Mouse (Mus musculus) kidney, embryonic 16.5 days (tissue): ENCODE results near the gene Gtpbp3. TPM values are rescaled to one million over a fixed set of nuclear protein-coding genes. Genes with fewer than 3 reads are reported as not detected.

ENCODE experiments used
- ATAC-seq: fragments of 200-750 bp; cut with Nextera tagmentation; 2 replicates; pipeline ENCODE4 v1.8.0; 2017; ENCODE audit warnings: moderate TSS enrichment; ENCODE audit not compliant: low FRiP score, low TSS enrichment
- H3K27ac ChIP-seq: fragments of 300-500 bp; sonication (generic); 2 replicates; pipeline ENCODE4 v1.5.1; 2014; ENCODE audit warnings: low read length
- H3K27me3 ChIP-seq: fragments of 300-500 bp; sonication (generic); 2 replicates; pipeline ENCODE4 v1.6.1; 2014; ENCODE audit warnings: low read length, control low read depth, mixed read lengths; ENCODE audit not compliant: insufficient read depth
- H3K36me3 ChIP-seq: fragments of 300-500 bp; sonication (generic); 2 replicates; pipeline ENCODE4 v1.6.1; 2014; ENCODE audit warnings: low read length, control low read depth, mixed read lengths; ENCODE audit not compliant: insufficient read depth
- H3K4me1 ChIP-seq: fragments of 300-500 bp; sonication (generic); 2 replicates; pipeline ENCODE4 v1.6.1; 2014; ENCODE audit warnings: low read length, control low read depth, mixed read lengths; ENCODE audit not compliant: insufficient read depth
- H3K4me2 ChIP-seq: fragments of 300-500 bp; sonication (generic); replicated peaks from 2 replicates; pipeline ENCODE4 v1.6.1; 2014; ENCODE audit warnings: low read depth, low read length
- H3K4me3 ChIP-seq: fragments of 300-500 bp; sonication (generic); 2 replicates; pipeline ENCODE4 v1.5.1; 2014; ENCODE audit warnings: mild to moderate bottlenecking, low read length
- H3K9ac ChIP-seq: fragments of 300-500 bp; sonication (generic); replicated peaks from 2 replicates; pipeline ENCODE4 v1.6.1; 2014; ENCODE audit warnings: low read length
- H3K9me3 ChIP-seq: fragments of 300-500 bp; sonication (generic); 2 replicates; pipeline ENCODE4 v1.6.1; 2016; ENCODE audit warnings: low read length, control low read depth
- WGBS: fragments of 180-500 bp; shearing (Covaris S2); extraction: QIAGEN DNeasy Blood & Tissue Kit; methylation state at CpG from one replicate; pipeline ENCODE4 v1.1.7; 2014; 5-methylcytosine and 5-hydroxymethylcytosine counted together
- polyA plus RNA-seq: library from polyadenylated mRNA; unstranded; fragments of >200 nt; fragmentation: Nextera tagmentation; extraction: Ambion mirVana; gene quantifications from 2 replicates; pipeline ENCODE4 v1.2.1, GENCODE M21; 2015

The Gtpbp3 gene
- polyA plus RNA-seq, 1 experiment from 2014 or later = 22.2 TPM

- Histone ChIP-seq H3K27me3 (no peaks in the 10 kb centered on the region), H3K9me3 (no peaks in the 10 kb centered on the region), H3K4me2 (no peak overlapping the region), H3K4me1 (peaks cover 25% of the 10 kb centered on the region), H3K36me3 (peaks cover 13% of the 10 kb centered on the region; the same call in 1 of the 2 replicates), H3K27ac (no peak overlapping the region), H3K9ac (no peak overlapping the region), H3K4me3 (no peak overlapping the region)
- WGBS = 89% methylated on average over 44 of the region's 47 CpGs
- no peak for ATAC-seq
Observed at GRCm38 (mm10) chr8:71461152-71461840, 26.6 kb upstream of the Gtpbp3 start.

GRCm38 (mm10) chr8:71462191-71462590, 25.7 kb upstream of the Gtpbp3 start:
- Histone ChIP-seq H3K4me3 (peak overlapping the region; percentile 82; the same call in 1 of the 2 replicates), H3K27me3 (no peaks in the 10 kb centered on the region), H3K36me3 (peaks cover 13% of the 10 kb centered on the region; the same call in 1 of the 2 replicates), H3K27ac (no peak overlapping the region), H3K4me2 (peak overlapping the region; percentile 83), H3K9ac (no peak overlapping the region; the same call in 1 of the 2 replicates), H3K4me1 (peaks cover 25% of the 10 kb centered on the region), H3K9me3 (no peaks in the 10 kb centered on the region)
- 76% methylated on average over 4 of the region's 4 CpGs for WGBS
- ATAC-seq = no peak

DNA sequence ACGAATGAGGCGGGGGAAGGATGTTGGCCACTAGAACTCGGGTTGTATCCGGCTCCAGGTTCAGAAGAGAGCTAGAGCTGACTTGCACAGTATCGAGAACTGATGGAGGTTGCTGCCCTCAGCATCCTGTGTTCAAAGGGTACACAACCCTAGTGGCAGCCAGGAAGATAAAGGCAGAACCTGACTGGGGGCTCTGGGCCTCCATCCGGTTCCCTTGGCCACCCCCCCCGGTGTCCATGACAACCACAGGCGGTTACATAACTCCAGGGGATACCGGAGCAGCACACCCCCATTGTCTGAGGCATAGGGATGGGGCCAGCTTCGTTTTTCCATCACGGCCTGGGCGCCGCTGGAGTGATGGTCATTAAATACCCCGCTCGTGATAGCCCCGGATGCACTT, 25.1 kb upstream of the Gtpbp3 start:
- Histone ChIP-seq H3K27me3 (no peaks in the 10 kb centered on the region), H3K4me2 (peak overlapping the region; percentile 83), H3K36me3 (peaks cover 13% of the 10 kb centered on the region; the same call in 1 of the 2 replicates), H3K27ac (no peak overlapping the region), H3K9me3 (no peaks in the 10 kb centered on the region), H3K9ac (peak overlapping the region; percentile 82), H3K4me3 (peak overlapping the region; percentile 82), H3K4me1 (peaks cover 25% of the 10 kb centered on the region)
- no peak for ATAC-seq
- WGBS = 4% methylated on average over 16 of the region's 16 CpGs

GRCm38 (mm10) chr8:71463188-71464033, 24.5 kb upstream of the Gtpbp3 start, which contains the start of gene Abhd8:
Gene Abhd8 (minus strand): TSS chr8:71463655.
- H3K27ac ChIP-seq = peak within 1 kb of the TSS; percentile 89
- ATAC-seq = peak; percentile 83
- H3K4me3 ChIP-seq = peak within 1 kb of the TSS; percentile 82
- H3K9me3 ChIP-seq = no peaks in the 10 kb centered on the region
- peaks cover 13% of the 10 kb centered on the region; the same call in 1 of the 2 replicates for H3K36me3 ChIP-seq
- peak within 1 kb of the TSS; percentile 83 for H3K4me2 ChIP-seq
- peak within 1 kb of the TSS; percentile 82 for H3K9ac ChIP-seq
- WGBS = under 1% methylated on average over 55 of the region's 55 CpGs
- H3K27me3 ChIP-seq = no peaks in the 10 kb centered on the region
- H3K4me1 ChIP-seq = peaks cover 25% of the 10 kb centered on the region

DNA sequence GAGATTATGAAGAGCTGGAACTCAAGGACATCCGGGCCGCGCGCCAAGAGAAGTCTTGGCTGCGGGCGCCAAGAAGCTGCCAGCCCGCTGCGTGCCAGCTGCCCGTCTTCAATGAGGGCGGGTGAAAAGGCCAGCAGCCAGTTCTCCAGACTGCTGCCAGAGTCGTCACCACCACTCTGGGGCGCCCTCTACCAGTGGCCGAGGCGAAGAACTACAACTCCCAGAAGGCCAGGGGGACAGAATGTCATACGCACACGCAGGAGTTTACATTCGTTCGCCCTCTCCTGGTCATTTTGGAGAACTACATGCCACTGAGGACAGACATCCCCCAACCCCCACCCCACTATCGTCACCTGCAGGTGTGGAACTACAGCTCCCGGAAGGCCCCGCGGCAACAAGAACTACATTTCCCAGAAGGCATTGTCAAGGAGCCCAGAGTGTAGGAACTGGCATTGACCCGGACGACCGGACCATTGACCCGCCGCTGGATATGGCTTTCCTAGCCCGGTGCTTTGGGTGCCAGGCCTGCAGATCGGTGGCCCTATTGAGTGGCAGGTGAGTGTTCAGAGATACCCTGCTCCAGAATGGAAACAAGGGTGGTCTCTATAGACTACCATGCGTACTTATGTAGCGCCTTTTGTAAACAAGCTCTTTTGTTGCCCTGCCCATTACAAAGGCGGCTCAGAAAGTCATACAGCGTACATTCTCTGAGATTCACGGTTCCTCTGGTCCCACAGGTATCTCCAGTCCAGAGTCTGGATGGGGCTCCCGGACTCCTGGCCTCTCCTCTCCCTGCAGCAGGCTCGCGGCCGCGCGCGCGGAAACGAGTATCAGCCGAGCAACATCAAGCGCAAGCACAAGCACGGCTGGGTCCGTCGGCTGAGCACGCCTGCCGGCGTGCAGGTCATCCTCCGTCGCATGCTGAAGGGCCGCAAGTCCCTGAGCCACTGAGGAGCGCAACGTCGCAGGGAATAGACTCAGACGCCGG, 23.1 kb upstream of the Gtpbp3 start, which contains the start of gene Mrpl34:
Gene Mrpl34, plus strand, starts transcription at position 447 of the 988 bp plus-strand sequence.
- peak within 1 kb of the TSS; percentile 89 for H3K27ac ChIP-seq
- no peaks in the 10 kb centered on the region for H3K9me3 ChIP-seq
- peaks cover 28% of the 10 kb centered on the region for H3K4me1 ChIP-seq
- H3K9ac ChIP-seq = peak within 1 kb of the TSS; percentile 69
- under 1% methylated on average over 59 of the region's 59 CpGs for WGBS
- H3K27me3 ChIP-seq = no peaks in the 10 kb centered on the region
- peak within 1 kb of the TSS; percentile 83 for H3K4me2 ChIP-seq
- peak within 1 kb of the TSS; percentile 82 for H3K4me3 ChIP-seq
- peak; percentile 76 for ATAC-seq
- peaks cover 7% of the 10 kb centered on the region; the same call in 1 of the 2 replicates for H3K36me3 ChIP-seq

GRCm38 (mm10) chr8:71465733-71466132, 22.2 kb upstream of the Gtpbp3 start:
- Histone ChIP-seq H3K9me3 (no peaks in the 10 kb centered on the region), H3K36me3 (peaks cover 7% of the 10 kb centered on the region; the same call in 1 of the 2 replicates), H3K9ac (peak overlapping the region; percentile 69), H3K4me1 (peaks cover 35% of the 10 kb centered on the region), H3K27me3 (no peaks in the 10 kb centered on the region), H3K4me2 (peak overlapping the region; percentile 83), H3K27ac (no peak overlapping the region), H3K4me3 (peak overlapping the region; percentile 82)
- no peak for ATAC-seq
- WGBS = 75% methylated on average over 8 of the region's 8 CpGs

GRCm38 (mm10) chr8:71466198-71466597, 21.7 kb upstream of the Gtpbp3 start:
- no peak for ATAC-seq
- H3K27ac ChIP-seq = no peak overlapping the region
- H3K4me3 ChIP-seq = no peak overlapping the region
- H3K9ac ChIP-seq = no peak overlapping the region
- no peak overlapping the region for H3K4me2 ChIP-seq
- H3K9me3 ChIP-seq = no peaks in the 10 kb centered on the region
- 94% methylated on average over 5 of the region's 5 CpGs for WGBS
- no peaks in the 10 kb centered on the region for H3K27me3 ChIP-seq
- peaks cover 5% of the 10 kb centered on the region; the same call in 1 of the 2 replicates for H3K36me3 ChIP-seq
- peaks cover 35% of the 10 kb centered on the region for H3K4me1 ChIP-seq

- Histone ChIP-seq H3K9me3 (no peaks in the 10 kb centered on the region), H3K4me1 (peaks cover 34% of the 10 kb centered on the region), H3K27ac (no peak overlapping the region), H3K4me3 (no peak overlapping the region), H3K36me3 (peaks cover 4% of the 10 kb centered on the region; the same call in 1 of the 2 replicates), H3K9ac (no peak overlapping the region), H3K27me3 (no peaks in the 10 kb centered on the region), H3K4me2 (no peak overlapping the region)
- ATAC-seq = no peak
- 94% methylated on average over 2 of the region's 2 CpGs for WGBS
Observed at GRCm38 (mm10) chr8:71467201-71467600, 20.7 kb upstream of the Gtpbp3 start.

GRCm38 (mm10) chr8:71468001-71468400, 19.9 kb upstream of the Gtpbp3 start:
- no peak overlapping the region for H3K4me2 ChIP-seq
- no peak for ATAC-seq
- WGBS = 96% methylated on average over 1 of the region's 1 CpGs
- no peak overlapping the region for H3K4me3 ChIP-seq
- no peak overlapping the region for H3K27ac ChIP-seq
- H3K4me1 ChIP-seq = peaks cover 27% of the 10 kb centered on the region
- no peaks in the 10 kb centered on the region for H3K27me3 ChIP-seq
- no peaks in the 10 kb centered on the region for H3K9me3 ChIP-seq
- peaks cover 10% of the 10 kb centered on the region; the same call in 1 of the 2 replicates for H3K36me3 ChIP-seq
- H3K9ac ChIP-seq = no peak overlapping the region
